Mouse (Mus musculus) embryonic facial prominence, embryonic 13.5 days (tissue): ENCODE results near the gene Gm16503. TPM values are rescaled to one million over a fixed set of nuclear protein-coding genes. Genes with fewer than 3 reads are reported as not detected.
"Not testable (repeated sequence)": the region's sequence is repeated elsewhere in the genome, so short reads cannot be mapped to it uniquely, and the experiment has no call there.

Source experiments
- ATAC-seq: fragments of 200-750 bp; cut with Nextera tagmentation; 2 replicates; pipeline ENCODE4 v1.8.0; 2017; ENCODE audit warnings: low read depth; ENCODE audit not compliant: insufficient number of reproducible peaks, insufficient read depth, low FRiP score, low TSS enrichment
- H3K27ac ChIP-seq: fragments of 300-500 bp; sonication (generic); 2 replicates; pipeline ENCODE4 v1.5.1; 2015; ENCODE audit warnings: moderate library complexity, mild to moderate bottlenecking, inconsistent platforms
- H3K27me3 ChIP-seq: fragments of 300-500 bp; sonication (generic); 2 replicates; pipeline ENCODE4 v1.6.1; 2015; ENCODE audit warnings: mild to moderate bottlenecking, inconsistent platforms
- H3K36me3 ChIP-seq: fragments of 300-500 bp; sonication (generic); 2 replicates; pipeline ENCODE4 v1.6.1; 2015; ENCODE audit warnings: mild to moderate bottlenecking, inconsistent platforms
- H3K4me1 ChIP-seq: fragments of 300-500 bp; sonication (generic); 2 replicates; pipeline ENCODE4 v1.6.1; 2015; ENCODE audit warnings: inconsistent platforms
- H3K4me2 ChIP-seq: fragments of 300-500 bp; sonication (generic); 2 replicates; pipeline ENCODE4 v1.6.1; 2015; ENCODE audit warnings: moderate library complexity, mild to moderate bottlenecking, inconsistent platforms
- H3K4me3 ChIP-seq: fragments of 300-500 bp; sonication (generic); 2 replicates; pipeline ENCODE4 v1.5.1; 2015; ENCODE audit warnings: mild to moderate bottlenecking, inconsistent platforms
- H3K9ac ChIP-seq: fragments of 300-500 bp; sonication (generic); 2 replicates; pipeline ENCODE4 v1.6.1; 2015; ENCODE audit warnings: mild to moderate bottlenecking, inconsistent platforms
- H3K9me3 ChIP-seq: fragments of 300-500 bp; sonication (generic); 2 replicates; pipeline ENCODE4 v1.6.1; 2016; ENCODE audit warnings: inconsistent platforms
- WGBS: fragments of 180-500 bp; shearing (Covaris S2); methylation state at CpG from one replicate; pipeline ENCODE4 v1.1.7; 2015; ENCODE audit warnings: mixed read lengths; 5-methylcytosine and 5-hydroxymethylcytosine counted together
- polyA plus RNA-seq: library from polyadenylated mRNA; unstranded; fragments of >200 nt; fragmentation: Nextera tagmentation; extraction: Ambion mirVana; gene quantifications from 2 replicates; pipeline ENCODE4 v1.2.1, GENCODE M21; 2015

The Gm16503 gene
- 0.45 and 0.96 TPM in 2 replicates for polyA plus RNA-seq

- H3K9me3 ChIP-seq: peaks cover 51% of the 10 kb centered on the region
- not testable (repeated sequence) for H3K4me2 ChIP-seq, H3K27ac ChIP-seq, H3K4me3 ChIP-seq, H3K9ac ChIP-seq, H3K36me3 ChIP-seq, ATAC-seq, H3K4me1 ChIP-seq, H3K27me3 ChIP-seq
- 87% methylated on average over 3 of the region's 3 CpGs for WGBS
Measured at GRCm38 (mm10) chr4:147539918-147540317, at the start of gene Gm16503. Gm16503 (plus strand) TSS chr4:147540218.

GRCm38 (mm10) chr4:147492117-147492516 lies 47.9 kb upstream of the Gm16503 start, which contains the start of gene Zfp982:
Zfp982 (plus strand) TSS chr4:147492417.
- not testable (repeated sequence) for H3K36me3 ChIP-seq, H3K27me3 ChIP-seq, ATAC-seq, H3K4me1 ChIP-seq, H3K9ac ChIP-seq, H3K4me2 ChIP-seq, H3K4me3 ChIP-seq, H3K27ac ChIP-seq
- H3K9me3 ChIP-seq: peaks cover 37% of the 10 kb centered on the region
- WGBS: 84% methylated on average over 7 of the region's 7 CpGs

DNA sequence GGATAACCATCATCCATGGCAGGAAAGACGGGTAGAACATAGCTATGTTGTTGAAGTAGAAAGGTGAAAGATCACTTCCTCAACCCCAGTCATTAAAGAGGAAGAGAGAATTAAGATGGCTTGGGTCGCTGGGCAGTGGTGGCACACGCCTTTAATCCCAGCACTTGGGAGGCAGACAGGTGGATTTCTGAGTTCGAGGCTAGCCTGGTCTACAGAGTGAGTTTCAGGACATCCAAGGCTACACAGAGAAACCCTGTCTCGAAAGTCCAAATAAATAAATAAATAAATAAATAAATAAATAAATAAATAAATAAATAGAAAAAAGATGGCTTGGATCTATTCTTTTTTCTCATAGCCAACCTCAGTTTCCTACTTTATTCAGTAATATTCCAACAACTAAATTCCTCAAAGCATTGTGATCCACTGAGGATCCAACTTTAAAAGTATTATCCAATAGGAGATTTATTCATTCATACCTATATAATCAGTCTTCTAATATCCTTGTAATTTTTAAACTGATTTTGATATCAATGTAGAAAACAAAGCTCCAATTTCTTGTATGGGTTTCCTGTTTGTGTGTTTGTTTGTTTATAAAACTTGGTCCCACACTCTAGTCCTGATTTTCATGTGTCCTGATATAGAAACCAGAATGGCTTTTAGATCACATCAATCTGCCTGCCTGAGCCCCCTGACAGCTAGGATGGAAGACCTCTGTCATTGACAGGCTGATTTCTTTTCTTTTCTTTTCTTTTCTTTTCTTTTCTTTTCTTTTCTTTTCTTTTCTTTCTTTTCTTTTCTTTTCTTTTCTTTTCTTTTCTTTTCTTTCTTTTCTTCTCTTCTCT lies 41.0 kb upstream of the Gm16503 start:
- peaks cover 20% of the 10 kb centered on the region for H3K9me3 ChIP-seq
- H3K4me1 ChIP-seq, H3K27ac ChIP-seq, H3K4me2 ChIP-seq, H3K27me3 ChIP-seq, H3K36me3 ChIP-seq, ATAC-seq, H3K4me3 ChIP-seq, H3K9ac ChIP-seq: not testable (repeated sequence)
- WGBS: 82% methylated on average over 5 of the region's 5 CpGs

DNA sequence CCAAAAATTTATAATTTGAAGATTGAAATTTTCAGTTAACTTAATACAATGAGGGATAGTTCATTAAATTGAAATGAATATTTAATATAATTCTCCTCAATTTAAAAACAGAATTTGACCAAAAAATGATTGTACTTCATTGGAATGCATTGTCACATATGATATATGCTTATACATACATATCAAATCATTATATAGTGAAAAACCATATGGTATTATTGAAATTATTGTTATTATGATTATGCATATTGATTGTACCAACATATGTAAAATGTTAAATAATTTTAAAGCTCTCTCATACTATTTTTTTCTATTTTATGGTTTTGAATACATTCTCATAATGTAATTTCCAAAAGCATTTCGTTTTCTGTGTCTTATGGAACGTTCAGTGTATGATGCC lies 30.8 kb upstream of the Gm16503 start:
- Histone ChIP-seq H3K36me3 (peaks cover 4% of the 10 kb centered on the region), H3K9me3 (peaks cover 31% of the 10 kb centered on the region), H3K4me1 (no peaks in the 10 kb centered on the region), H3K27ac (no peak overlapping the region), H3K27me3 (no peaks in the 10 kb centered on the region), H3K4me2 (no peak overlapping the region), H3K9ac (no peak overlapping the region), H3K4me3 (no peak overlapping the region)
- WGBS: 80% methylated on average over 2 of the region's 2 CpGs
- no peak for ATAC-seq

GRCm38 (mm10) chr4:147518981-147519380 lies 21.0 kb upstream of the Gm16503 start:
- ATAC-seq: no peak
- Histone ChIP-seq H3K4me2 (no peak overlapping the region), H3K9ac (no peak overlapping the region), H3K4me1 (no peaks in the 10 kb centered on the region), H3K36me3 (no peaks in the 10 kb centered on the region), H3K27me3 (no peaks in the 10 kb centered on the region), H3K4me3 (no peak overlapping the region), H3K27ac (no peak overlapping the region), H3K9me3 (peaks cover 69% of the 10 kb centered on the region)
- 73% methylated on average over 2 of the region's 2 CpGs for WGBS

- ATAC-seq: no peak
- no peak overlapping the region for H3K4me2 ChIP-seq
Measured at GRCm38 (mm10) chr4:147520100-147520499, 19.9 kb upstream of the Gm16503 start.

GRCm38 (mm10) chr4:147525125-147525524 lies 14.9 kb upstream of the Gm16503 start:
- WGBS: 85% methylated on average over 1 of the region's 1 CpGs
- Histone ChIP-seq H3K27me3 (no peaks in the 10 kb centered on the region), H3K9me3 (peaks cover 64% of the 10 kb centered on the region), H3K4me1 (no peaks in the 10 kb centered on the region), H3K4me3 (no peak overlapping the region), H3K9ac (no peak overlapping the region), H3K4me2 (no peak overlapping the region), H3K27ac (no peak overlapping the region), H3K36me3 (no peaks in the 10 kb centered on the region)
- no peak for ATAC-seq

More at GRCm38 (mm10) chr4:147520100-147520499, 19.9 kb upstream of the Gm16503 start:
- Histone ChIP-seq H3K9me3 (peaks cover 68% of the 10 kb centered on the region), H3K27me3 (no peaks in the 10 kb centered on the region), H3K4me3 (no peak overlapping the region), H3K9ac (no peak overlapping the region), H3K27ac (no peak overlapping the region), H3K4me1 (no peaks in the 10 kb centered on the region), H3K36me3 (no peaks in the 10 kb centered on the region)

GRCm38 (mm10) chr4:147530366-147530765 lies 9.7 kb upstream of the Gm16503 start:
- H3K36me3 ChIP-seq: no peaks in the 10 kb centered on the region
- H3K27me3 ChIP-seq: no peaks in the 10 kb centered on the region
- H3K9ac ChIP-seq: no peak overlapping the region
- no peak overlapping the region for H3K27ac ChIP-seq
- ATAC-seq: no peak
- no peaks in the 10 kb centered on the region for H3K4me1 ChIP-seq
- WGBS: 87% methylated on average over 1 of the region's 1 CpGs
- H3K4me3 ChIP-seq: no peak overlapping the region
- H3K9me3 ChIP-seq: peaks cover 35% of the 10 kb centered on the region
- H3K4me2 ChIP-seq: no peak overlapping the region

- not testable (repeated sequence) for H3K27me3 ChIP-seq, H3K4me2 ChIP-seq, H3K27ac ChIP-seq, ATAC-seq, H3K36me3 ChIP-seq, H3K4me3 ChIP-seq, H3K4me1 ChIP-seq, H3K9ac ChIP-seq
- H3K9me3 ChIP-seq: peaks cover 36% of the 10 kb centered on the region
Measured at GRCm38 (mm10) chr4:147535916-147536315, 4.1 kb upstream of the Gm16503 start.

DNA sequence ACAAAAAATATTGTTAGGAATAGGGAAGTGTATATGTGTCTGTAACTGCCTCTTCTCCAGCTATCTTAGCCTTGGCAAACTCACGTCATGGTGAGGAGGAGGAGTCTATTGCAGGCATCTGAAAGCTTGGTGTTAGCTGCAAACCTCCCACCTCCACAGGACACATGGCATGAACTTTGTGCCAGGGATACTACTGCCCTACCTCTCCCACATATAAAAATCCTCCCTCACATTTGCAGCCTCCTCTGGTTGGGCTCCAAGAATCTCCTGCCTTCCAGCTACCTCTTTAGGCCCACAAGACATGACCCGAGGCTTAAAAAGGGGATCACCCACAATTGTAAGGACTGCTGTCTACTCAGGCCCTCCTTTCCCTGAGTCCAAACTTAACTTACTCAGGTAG lies 2.3 kb upstream of the Gm16503 start:
- H3K4me2 ChIP-seq: no peak overlapping the region
- no peaks in the 10 kb centered on the region for H3K27me3 ChIP-seq
- no peak overlapping the region for H3K9ac ChIP-seq
- H3K4me3 ChIP-seq: no peak overlapping the region
- H3K4me1 ChIP-seq: no peaks in the 10 kb centered on the region
- H3K27ac ChIP-seq: no peak overlapping the region
- WGBS: 70% methylated on average over 2 of the region's 2 CpGs
- no peak for ATAC-seq
- no peaks in the 10 kb centered on the region for H3K36me3 ChIP-seq
- peaks cover 47% of the 10 kb centered on the region for H3K9me3 ChIP-seq

DNA sequence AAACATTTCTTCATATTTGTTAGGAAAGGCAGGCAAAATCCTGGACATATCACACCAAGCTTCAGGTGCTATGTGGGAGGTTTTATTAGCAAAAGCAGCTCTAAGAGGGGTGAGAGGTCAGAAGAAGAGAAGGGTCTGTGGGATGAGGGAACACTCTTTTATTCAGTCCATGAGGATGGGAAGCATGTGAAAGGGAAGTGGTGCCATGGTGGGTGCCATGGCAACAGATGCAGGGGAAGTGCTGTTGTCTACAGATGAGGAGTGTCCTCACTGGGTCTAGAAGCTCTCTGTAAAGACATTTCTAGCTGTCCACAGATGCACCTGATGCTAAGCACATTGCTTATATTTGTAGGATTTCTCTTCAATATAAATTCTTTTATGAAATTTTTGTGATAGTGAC lies 1.1 kb downstream of the Gm16503 start:
- ATAC-seq: no peak
- H3K4me1 ChIP-seq: no peaks in the 10 kb centered on the region
- no peaks in the 10 kb centered on the region for H3K27me3 ChIP-seq
- no peak overlapping the region for H3K27ac ChIP-seq
- no peak overlapping the region for H3K9ac ChIP-seq
- no peak overlapping the region for H3K4me3 ChIP-seq
- no peaks in the 10 kb centered on the region for H3K36me3 ChIP-seq
- H3K9me3 ChIP-seq: peaks cover 45% of the 10 kb centered on the region
- no peak overlapping the region for H3K4me2 ChIP-seq

DNA sequence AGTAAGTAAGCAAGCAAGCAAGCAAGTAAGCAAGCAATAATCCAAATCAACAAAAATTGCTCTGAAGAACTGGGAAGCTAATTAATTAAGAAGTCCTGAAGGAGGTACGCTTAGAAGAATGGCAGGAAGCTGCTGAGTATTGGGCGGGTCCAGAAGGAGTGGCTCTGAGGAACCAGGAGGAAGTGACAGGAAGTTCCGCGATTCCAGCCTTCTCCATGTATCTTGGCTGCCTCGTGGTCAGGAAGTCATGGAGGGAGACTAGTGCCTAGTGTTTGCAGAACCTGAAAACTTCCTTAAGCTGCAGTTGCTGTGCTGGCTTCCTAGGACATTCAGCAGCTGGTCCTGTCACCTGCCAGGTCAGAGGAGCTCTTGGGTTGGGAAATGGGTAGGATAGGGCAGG lies 13.1 kb downstream of the Gm16503 start, which contains the start of gene Zfp985:
TSS of gene Zfp985 (plus strand) at position 207 of the 400 bp plus-strand sequence.
- peaks cover 16% of the 10 kb centered on the region for H3K9me3 ChIP-seq
- 72% methylated on average over 5 of the region's 5 CpGs for WGBS
- not testable (repeated sequence) for H3K4me1 ChIP-seq, H3K36me3 ChIP-seq, H3K4me3 ChIP-seq, H3K27ac ChIP-seq, H3K4me2 ChIP-seq, H3K27me3 ChIP-seq, H3K9ac ChIP-seq, ATAC-seq
